Mouse (Mus musculus) cerebellum, postnatal 10 days (tissue): ENCODE data around the gene Pltp.
"Not testable (repeated sequence)": the region's sequence is repeated elsewhere in the genome, so short reads cannot be mapped to it uniquely, and the experiment has no call there.

ENCODE experiments used
- DNase-seq, 2 experiments: peaks; one replicate each; pipeline ENCODE4 v3.0.0; 2021; ENCODE audit warnings: mixed read lengths in 2 of 2

Gene Pltp

DNA sequence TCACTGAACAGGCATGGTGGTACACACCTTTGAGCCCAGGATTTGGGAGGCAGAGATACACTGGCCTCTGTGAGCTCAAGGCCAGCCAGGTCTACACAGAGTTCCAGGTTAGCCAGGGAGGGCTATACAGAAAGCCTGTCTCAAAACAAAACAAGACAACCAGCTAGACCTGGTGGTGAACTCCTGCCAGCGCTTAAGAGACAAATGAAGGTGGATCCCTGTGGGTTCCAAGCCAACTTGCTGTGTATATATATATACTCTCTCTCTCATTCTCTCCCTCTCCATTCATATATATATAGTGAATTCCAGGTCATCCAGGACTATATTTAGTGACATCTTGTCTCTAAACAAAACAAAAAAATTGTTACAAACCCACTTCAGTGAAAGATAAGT lies 53.6 kb downstream of the Pltp start:
- DNase-seq: peak in 1 of 2 experiments; percentile 34

DNA sequence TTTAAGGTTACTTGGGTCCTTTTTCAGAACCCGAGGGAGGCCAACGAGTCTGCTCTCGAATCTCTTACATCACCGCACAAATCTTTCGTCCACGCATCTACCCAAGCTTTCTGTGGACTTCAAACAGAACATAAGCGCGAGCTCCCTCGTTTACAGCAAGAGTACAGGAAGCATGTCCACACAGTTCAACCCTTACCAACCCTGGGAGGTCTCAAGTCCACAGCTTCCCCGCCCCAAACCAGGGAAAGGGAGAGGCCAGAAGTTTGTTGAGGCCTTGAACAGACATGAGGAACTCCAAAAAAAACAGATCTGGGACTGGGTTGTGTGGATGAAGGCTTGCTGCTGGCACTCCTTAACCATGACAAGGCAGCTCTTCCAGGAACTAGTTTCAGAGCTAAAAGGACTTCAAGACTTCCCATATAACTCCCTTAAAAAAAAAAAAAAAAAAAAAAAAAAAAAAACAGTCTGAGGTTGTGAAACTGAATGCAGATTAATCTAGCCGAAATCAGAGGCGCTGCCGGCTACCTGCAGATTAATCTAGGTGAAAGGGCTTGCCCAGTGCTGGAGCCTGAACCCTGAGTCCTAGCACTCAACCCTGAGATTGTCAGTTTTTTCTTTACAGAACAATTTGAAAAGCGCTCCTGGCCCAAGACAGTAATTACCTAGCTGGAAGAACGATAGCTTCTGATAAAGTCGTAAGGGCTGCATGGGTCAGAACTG lies 54.1 kb downstream of the Pltp start:
- no peak for DNase-seq

DNA sequence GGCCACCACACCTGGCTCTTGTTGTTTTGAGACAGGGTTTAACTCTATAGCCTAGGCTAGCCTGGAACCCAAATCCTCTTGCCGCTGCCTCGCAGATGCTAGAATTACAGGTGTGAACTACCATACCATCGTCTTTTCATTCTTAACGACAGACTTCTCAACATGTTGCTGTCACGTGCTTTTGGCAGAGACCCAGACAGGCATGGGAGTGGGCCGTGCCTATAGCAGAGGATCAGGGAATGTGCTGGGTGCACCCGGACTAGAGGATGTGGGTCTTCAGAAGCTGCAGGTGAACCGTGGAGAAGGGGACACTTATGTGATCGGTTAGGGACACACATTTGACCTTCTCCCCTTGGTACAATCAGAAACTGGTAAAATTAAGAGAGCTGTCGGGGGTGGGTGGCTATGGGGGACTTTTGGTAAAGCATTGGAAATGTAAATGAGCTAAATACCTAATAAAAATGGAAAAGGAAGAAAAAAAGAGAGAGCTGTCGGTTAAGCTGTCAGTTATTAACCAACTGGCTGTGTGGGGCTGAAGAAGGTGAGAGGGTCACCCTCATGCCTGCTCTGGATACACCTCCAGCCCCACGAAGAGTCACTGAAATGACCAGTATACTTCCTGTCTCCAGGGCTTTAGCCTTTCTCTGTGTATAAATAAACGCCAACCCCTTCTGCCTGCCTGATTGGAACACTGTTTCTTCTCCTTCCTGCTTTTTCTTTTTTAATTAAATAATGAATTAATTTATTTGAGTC lies 57.1 kb downstream of the Pltp start:
- no peak for DNase-seq

DNA sequence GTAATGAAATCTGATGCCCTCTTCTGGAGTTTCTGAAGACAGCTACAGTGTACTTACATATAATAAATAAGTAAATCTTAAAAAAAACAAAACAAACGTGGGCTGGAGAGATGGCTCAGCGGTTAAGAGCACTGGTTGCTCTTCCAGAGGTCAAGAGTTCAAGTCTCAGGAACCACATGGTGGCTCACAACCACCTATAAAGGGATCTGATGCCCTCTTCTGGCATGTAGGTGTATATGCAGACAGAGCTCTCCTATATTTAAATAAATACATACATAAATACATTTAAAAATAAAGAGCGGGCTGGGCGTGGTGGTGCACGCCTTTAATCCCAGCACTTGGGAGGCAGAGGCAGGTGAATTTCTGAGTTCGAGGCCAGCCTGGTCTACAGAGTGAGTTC lies 59.0 kb downstream of the Pltp start:
- not testable (repeated sequence) for DNase-seq

DNA sequence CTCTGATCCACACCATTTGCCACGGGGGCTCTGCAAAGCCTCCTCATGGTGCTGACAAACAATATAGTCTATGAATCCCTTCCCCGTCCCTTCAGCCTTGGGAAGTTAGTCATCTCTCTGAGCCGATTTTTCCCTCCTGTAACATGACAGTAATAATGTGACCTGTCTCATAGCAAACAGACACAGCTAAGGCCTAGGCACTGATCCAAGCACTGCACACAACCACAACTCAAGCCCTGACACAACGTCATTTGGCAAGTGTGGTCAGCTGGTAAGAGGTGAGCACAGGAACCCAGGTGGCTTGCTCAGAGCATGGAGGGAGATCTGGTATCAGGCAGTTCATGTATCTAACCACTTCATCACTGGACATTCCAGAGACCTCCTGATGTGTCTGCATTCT lies 61.6 kb downstream of the Pltp start:
- no peak for DNase-seq

DNA sequence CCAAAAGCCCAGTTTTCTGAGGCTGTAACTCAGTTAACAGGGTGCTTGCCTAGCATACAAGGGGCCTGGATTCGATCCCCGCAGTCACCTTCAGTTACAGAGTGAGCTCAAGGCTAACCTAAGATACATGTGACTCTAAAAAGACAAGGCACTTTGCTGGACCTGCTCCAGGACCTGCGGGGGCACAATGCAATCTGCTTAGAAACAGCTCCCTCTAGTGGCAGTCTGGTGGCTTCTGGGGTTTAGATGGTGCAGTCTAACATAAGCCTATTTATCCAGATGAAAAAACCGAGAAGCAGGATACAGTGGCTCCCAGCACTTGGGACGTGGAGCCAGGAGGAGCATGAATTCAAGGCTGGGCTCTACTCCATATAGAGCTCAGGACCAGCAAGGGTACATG lies 63.2 kb downstream of the Pltp start:
- peak; percentile 96 to 99 for DNase-seq

DNA sequence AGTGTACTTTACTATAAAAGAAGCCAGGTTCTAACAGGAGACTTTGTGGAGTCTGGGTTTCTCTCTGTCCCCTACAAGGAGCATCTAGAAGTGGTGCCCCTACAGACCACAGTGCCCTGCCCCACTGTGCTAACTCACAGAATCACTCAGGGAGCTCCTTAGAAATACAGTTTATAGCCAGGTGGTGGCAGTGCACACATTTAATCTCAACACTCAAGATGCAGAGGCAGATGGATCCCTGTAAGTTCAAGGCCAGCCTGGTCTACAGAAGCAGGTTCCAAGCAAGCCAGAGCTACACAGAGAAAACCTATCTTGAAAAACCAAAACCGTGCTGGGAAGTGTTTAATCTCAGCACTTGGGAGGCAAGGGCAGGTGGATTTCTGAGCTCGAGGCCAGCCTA lies 63.7 kb downstream of the Pltp start:
- DNase-seq: peak in 1 of 2 experiments; percentile 42

DNA sequence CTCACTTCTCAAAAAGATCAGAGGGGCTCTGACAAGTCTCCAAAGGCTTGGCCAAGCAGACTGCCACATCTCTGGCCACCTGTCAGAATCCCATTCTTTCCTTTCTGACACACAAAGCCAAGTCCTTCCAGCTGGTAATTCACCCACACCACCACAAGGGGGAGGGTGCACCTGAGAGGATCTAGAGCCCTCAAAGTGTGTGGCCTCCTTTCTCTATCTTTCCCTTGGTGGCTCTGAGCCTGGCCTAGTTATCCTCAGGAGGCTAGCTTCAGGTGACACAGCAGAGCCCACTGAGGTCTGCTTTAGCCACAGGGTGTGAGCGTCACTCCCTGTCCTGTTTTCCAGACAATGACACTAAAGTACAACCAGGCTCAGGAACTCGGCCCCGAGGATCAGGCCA lies 64.3 kb downstream of the Pltp start:
- peak; percentile 77 to 85 for DNase-seq

DNA sequence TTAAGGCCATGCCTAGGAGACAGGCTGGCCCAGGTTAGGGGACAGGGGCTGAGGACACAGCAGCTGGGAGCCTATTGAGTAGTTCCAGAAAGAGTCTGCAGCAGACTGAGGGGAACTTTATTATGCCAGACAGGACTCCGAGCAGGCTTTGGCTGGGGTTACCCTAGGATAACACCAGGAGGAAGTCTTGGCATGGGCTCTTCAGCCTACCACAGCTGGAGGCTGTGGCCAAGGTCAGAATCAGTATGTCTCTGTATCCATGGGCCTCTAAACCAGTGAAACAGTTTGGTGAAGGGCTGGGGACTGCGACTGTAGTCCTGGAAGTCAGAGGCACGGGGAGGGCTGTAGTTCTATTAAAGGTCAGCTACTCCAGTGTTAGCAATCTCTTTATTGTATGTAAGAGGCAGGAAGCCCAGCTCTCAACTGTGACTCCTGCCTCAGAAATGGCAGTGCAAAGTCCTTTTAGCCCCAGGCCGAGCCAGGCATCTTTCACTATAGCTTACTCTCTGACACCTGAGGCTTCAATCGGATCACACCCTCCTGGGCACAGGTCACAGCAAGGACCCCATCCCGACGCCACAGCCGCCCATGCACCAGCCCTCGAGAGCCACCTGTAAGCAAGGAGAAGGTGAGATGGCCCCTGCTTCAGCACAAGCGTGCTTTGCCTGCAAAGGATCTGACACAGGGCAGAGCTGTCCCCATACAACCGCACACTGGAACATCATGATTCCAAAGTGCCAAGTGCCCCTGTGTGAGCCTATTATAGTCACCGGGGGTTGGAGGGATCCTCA lies 64.9 kb downstream of the Pltp start:
- no peak for DNase-seq

DNA sequence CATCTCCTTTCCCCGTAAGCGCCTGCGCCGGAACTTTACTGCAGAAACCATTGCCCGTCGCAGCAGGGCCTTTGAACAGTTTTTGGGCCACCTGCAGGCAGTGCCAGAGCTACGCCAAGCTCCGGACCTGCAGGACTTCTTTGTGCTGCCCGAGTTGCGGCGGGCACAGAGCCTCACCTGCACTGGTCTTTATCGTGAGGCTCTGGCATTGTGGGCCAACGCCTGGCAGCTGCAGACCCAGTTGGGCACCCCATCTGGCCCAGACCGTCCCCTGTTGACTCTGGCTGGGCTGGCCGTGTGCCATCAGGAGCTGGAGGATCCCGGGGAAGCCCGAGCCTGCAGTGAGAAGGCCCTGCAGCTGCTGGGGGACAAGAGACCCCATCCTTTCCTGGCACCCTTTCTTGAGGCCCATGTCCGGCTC lies 65.7 kb downstream of the Pltp start:
- DNase-seq: peak; percentile 50 to 57

DNA sequence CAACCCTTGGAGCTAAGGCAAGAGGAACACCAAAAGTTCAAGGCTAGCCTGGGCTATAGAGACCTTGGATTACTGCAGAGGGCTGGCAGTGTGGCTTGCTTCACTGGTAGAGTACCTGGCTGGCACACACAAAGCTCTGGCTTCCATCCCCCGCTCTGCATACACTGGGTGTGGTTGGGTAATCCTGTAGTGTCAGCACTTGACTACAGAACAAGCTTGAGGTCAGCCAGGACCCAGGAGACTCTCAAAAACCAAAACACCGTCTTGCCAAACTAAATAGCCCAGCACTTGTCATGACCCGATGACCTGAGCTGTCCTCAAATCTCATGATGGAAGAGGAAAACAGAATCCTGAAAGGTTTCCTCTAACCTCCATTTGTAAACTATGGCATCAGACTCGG lies 67.1 kb downstream of the Pltp start:
- no peak for DNase-seq
